ENCODE assay signal across 21 mouse cellular contexts in genomic region chr11:103734411-103735045, GRCm38 (mm10). TPM values are rescaled to one million over a fixed set of nuclear protein-coding genes. Genes with fewer than 3 reads are reported as not detected.
A peak's percentile ranks its signal among the peaks of the same experiment; 100 is the strongest.
DNase-seq lines count a peak whose midpoint lies in the region; ATAC-seq lines count a peak whose summit lies in the region.
"Had no signal": no experiment of that assay in that cellular context is flagged by ENCODE, and none has a peak within 500 bp of the region (broad histone marks: within the 10 kb centered on the region; RNA-seq: fewer than 3 reads in every experiment).

No protein-coding gene starts in this region.

- no peaks in the 10 kb centered on the region for H3K9me3 ChIP-seq in intestine, embryonic 15.5 days
- H3K9me3 ChIP-seq: embryonic facial prominence, embryonic 15.5 days; heart, embryonic 13.5 days; limb, embryonic 13.5 days; midbrain, embryonic 12.5 days; neural tube, embryonic 15.5 days had no signal

- peaks cover 29% of the 10 kb centered on the region for H3K4me1 ChIP-seq in intestine, embryonic 15.5 days (replicated peaks)
- H3K4me1 ChIP-seq: embryonic facial prominence, embryonic 15.5 days; limb, embryonic 13.5 days; midbrain, embryonic 12.5 days had no signal

- peak; percentile 46 to 51 for DNase-seq in cerebellum, postnatal 10 days
- DNase-seq in cerebellum, adult 8-10 months = no peak
- peak; percentile 73 to 79 for DNase-seq in kidney, adult 8-10 months
- peak; percentile 65 for DNase-seq in kidney, postnatal 10 days
- no peak for DNase-seq in right cerebral cortex, postnatal 10 days (ENCODE audit: low spot score in 2 of 2)
- DNase-seq in retina, postnatal 1 day = no peak
- no peak for DNase-seq in cerebellum, adult 9-11 months
- DNase-seq: gastrocnemius, postnatal 36 days; heart, adult 2 months; heart, postnatal 14 days; lung, adult 18-20 months; thymus, adult 18-20 months; thymus, postnatal 36 days had no signal

- 52% methylated on average over 5 of the region's 5 CpGs for WGBS in intestine, embryonic 15.5 days

- H3K9ac ChIP-seq in intestine, embryonic 15.5 days = no peak overlapping the region
- H3K9ac ChIP-seq: embryonic facial prominence, embryonic 15.5 days; forebrain, postnatal 0 days; heart, embryonic 13.5 days; limb, embryonic 13.5 days; midbrain, embryonic 12.5 days; neural tube, embryonic 15.5 days had no signal

- 0 out of 2 replicates have a peak overlapping the region, but pooled peaks have one; percentile 61 for H3K27ac ChIP-seq in intestine, embryonic 15.5 days
- H3K27ac ChIP-seq: embryonic facial prominence, embryonic 15.5 days; heart, adult 2 months; heart, embryonic 13.5 days; limb, embryonic 13.5 days; midbrain, embryonic 12.5 days; neural tube, embryonic 15.5 days had no signal

- H3K27me3 ChIP-seq in intestine, embryonic 15.5 days (replicated peaks) = no peaks in the 10 kb centered on the region
- H3K27me3 ChIP-seq: embryonic facial prominence, embryonic 15.5 days; neural tube, embryonic 15.5 days had no signal

- peak overlapping the region; percentile 36; the same call in 1 of the 2 replicates for H3K4me2 ChIP-seq in intestine, embryonic 15.5 days (replicated peaks)
- H3K4me2 ChIP-seq: embryonic facial prominence, embryonic 15.5 days; heart, embryonic 13.5 days; limb, embryonic 13.5 days; midbrain, embryonic 12.5 days; neural tube, embryonic 15.5 days had no signal

- no peak overlapping the region for H3K4me3 ChIP-seq in intestine, embryonic 15.5 days (replicated peaks)
- H3K4me3 ChIP-seq: embryonic facial prominence, embryonic 15.5 days; heart, adult 2 months; heart, embryonic 13.5 days; limb, embryonic 13.5 days; midbrain, embryonic 12.5 days; neural tube, embryonic 15.5 days had no signal

- ATAC-seq in intestine, embryonic 15.5 days = no peak
- ATAC-seq: activated CD4-positive, CD25-positive, alpha-beta regulatory T cell, adult 4 months; forebrain, postnatal 0 days had no signal

- H3K36me3 ChIP-seq in intestine, embryonic 15.5 days = no peaks in the 10 kb centered on the region
- H3K36me3 ChIP-seq: embryonic facial prominence, embryonic 15.5 days; heart, embryonic 13.5 days; limb, embryonic 13.5 days; midbrain, embryonic 12.5 days; neural tube, embryonic 15.5 days had no signal

RNA-seq across cellular contexts. Expression of gene Wnt9b, which starts 15.1 kb away (rescaled TPM):
- polyA plus RNA-seq in intestine, embryonic 15.5 days (2015; fragmentation: Nextera tagmentation; extraction: Ambion mirVana) = 0.04 and 0.08 TPM in 2 replicates
- polyA plus RNA-seq: activated CD4-positive, CD25-positive, alpha-beta regulatory T cell, adult 4 months had no signal

RNA-seq across cellular contexts. Expression of gene Gosr2, which starts 36.8 kb away (rescaled TPM):
- 65.3 and 70.7 TPM in 2 replicates for polyA plus RNA-seq in intestine, embryonic 15.5 days (2015; fragmentation: Nextera tagmentation; extraction: Ambion mirVana)

RNA-seq across cellular contexts. Expression of gene Wnt3, which starts 39.4 kb away (rescaled TPM):
- polyA plus RNA-seq in intestine, embryonic 15.5 days (2015; fragmentation: Nextera tagmentation; extraction: Ambion mirVana) = 0.31 and 0.49 TPM in 2 replicates
- polyA plus RNA-seq: heart, adult 2 months; heart, embryonic 13.5 days had no signal

Comparison
In these comparisons a context has a peak if more than half of its experiments do, and no peak if none do; other contexts are left out.
1. DNase-seq: peak in cerebellum, postnatal 10 days (2 of 2), kidney, adult 8-10 months (2 of 2) and kidney, postnatal 10 days (single experiment); none in cerebellum, adult 8-10 months (single experiment), right cerebral cortex, postnatal 10 days (0 of 2), retina, postnatal 1 day (single experiment) and cerebellum, adult 9-11 months (single experiment).